Mouse (Mus musculus): Measurements from ENCODE around the gene Fank1.

- TF ChIP-seq POLR2A (IDR thresholded peaks at IDR 0.05; ENCODE audit: low read depth, low read length): no peak
- TF ChIP-seq CTCF (conservative IDR thresholded peaks at IDR 0.05; ENCODE audit: insufficient read depth, insufficient read length, low read depth, low read length): 0 out of 2 replicates have a peak, but pooled peaks have one; percentile 8
These were observed 74.1 kb downstream of the Fank1 start for GRCm38 (mm10) chr7:133850735-133851134.
